Mouse (Mus musculus) lung, adult 2 months (tissue): ENCODE data around the gene Lca5.

Experiments used
- CTCF ChIP-seq: fragments of 200-500 bp; IDR thresholded peaks from 2 replicates; pipeline ENCODE4 v1.5.1; 2011; ENCODE audit warnings: mild to moderate bottlenecking, low read length, control low read depth; ENCODE audit not compliant: insufficient read depth
- POLR2A ChIP-seq: fragments of 200-500 bp; IDR thresholded peaks from 2 replicates; pipeline ENCODE4 v1.6.1; 2011; ENCODE audit warnings: low read depth, mild to moderate bottlenecking, control low read depth, low read length, borderline replicate concordance; ENCODE audit errors: extremely low read depth

DNA sequence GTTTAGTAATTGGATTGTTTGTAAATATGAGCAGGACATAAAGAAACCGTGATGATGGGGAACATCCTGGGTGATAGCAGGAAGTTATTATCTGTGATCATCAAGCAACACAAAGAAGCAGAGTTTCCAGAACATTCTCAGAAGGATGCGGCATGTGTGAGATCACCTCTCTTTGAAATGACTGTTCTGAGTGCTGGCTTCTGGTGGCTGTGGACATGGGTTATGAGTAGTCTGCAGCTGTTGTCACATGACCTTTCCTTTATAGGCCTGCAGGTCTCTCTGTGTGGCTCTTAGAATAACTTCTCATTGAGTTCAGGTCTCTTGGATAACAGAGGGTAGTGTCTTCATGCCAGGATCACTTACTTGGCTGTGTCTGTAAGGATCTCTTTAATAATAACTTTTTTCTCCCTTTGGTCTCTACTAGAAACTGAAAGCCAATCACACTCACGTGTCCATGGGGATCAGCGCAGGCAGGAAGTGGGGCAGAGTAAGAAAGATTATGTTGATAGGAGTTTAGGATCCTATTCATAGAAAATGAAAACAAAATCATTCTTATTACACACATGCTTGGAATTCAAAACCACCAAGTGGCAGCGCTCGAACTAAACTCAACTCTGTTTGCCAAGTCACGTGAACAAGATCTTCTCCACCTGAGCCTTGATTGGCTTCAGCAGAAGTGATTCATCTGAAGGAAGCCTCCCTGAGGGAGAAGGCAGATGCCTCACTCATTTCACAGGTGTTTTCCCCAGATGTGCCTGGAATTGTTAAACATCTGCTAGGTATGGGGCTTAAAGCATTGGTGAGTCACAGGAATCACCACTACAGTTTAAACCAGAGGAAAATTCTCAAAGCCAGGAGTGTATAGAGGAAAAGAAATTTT is 98.2 kb downstream of the Lca5 start:
- TF ChIP-seq POLR2A (no peak), CTCF (no peak)
